Mouse (Mus musculus) ZHBTc4 (cell line): Measurements from ENCODE around the gene Dnajc11.
A peak's percentile ranks its signal among the peaks of the same experiment; 100 is the strongest.

Experiments
- DNase-seq: peaks from one replicate; pipeline ENCODE4 v3.0.0-alpha.2; 2011; ENCODE audit warnings: low read depth, low spot score

Dnajc11 gene

DNA sequence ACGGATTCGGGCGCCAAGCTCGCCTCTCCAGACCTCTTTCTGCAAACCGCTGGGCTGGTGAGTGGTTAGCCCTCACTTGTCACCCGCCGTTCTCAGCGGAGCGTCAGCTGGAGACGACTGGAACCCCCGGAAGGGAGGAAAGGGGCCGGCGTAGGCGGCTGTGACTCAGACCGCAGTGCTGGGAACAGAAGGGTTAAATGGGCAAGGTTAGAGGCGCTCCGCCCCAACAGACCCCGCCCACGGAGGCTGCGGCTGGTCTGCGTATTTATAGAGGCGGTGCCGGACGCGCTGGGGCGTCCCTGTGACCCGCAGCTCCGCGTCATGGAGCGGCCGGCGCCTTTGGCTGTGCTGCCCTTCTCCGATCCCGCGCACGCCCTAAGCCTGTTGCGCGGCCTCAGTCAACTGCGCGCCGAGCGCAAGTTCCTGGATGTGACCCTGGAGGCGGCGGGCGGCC is 75.2 kb downstream of the Dnajc11 start, which contains the start of gene Klhl21:
Gene Klhl21, plus strand, starts transcription at position 182 of the 454 bp plus-strand sequence.
- peak; percentile 97 for DNase-seq

DNA sequence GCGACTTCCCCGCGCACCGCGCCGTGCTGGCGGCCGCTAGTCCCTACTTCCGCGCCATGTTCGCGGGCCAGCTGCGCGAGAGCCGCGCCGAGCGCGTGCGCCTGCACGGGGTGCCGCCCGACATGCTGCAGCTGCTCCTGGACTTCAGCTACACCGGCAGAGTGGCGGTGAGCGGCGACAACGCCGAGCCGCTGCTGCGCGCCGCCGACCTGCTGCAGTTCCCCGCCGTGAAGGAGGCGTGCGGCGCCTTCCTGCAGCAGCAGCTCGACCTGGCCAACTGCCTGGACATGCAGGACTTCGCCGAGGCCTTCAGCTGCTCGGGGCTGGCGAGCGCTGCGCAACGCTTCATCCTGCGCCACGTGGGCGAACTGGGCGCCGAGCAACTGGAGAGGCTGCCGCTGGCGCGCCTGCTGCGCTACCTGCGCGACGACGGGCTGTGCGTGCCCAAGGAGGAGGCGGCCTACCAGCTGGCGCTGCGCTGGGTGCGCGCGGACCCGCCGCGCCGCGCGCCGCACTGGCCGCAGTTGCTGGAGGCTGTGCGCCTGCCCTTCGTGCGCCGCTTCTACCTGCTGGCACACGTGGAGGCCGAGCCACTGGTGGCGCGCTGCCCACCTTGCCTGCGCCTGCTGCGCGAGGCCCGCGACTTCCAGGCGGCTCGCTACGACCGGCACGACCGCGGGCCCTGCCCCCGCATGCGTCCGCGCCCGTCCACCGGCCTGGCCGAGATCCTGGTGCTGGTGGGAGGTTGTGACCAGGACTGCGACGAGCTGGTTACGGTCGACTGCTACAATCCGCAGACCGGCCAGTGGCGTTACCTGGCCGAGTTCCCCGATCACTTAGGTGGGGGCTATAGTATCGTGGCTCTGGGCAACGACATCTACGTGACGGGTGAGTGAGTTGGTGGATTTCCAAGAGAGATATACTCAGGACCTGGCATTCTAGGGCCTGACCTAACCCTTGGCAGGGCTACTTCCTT is 75.9 kb downstream of the Dnajc11 start:
- DNase-seq, result peak; percentile 84

DNA sequence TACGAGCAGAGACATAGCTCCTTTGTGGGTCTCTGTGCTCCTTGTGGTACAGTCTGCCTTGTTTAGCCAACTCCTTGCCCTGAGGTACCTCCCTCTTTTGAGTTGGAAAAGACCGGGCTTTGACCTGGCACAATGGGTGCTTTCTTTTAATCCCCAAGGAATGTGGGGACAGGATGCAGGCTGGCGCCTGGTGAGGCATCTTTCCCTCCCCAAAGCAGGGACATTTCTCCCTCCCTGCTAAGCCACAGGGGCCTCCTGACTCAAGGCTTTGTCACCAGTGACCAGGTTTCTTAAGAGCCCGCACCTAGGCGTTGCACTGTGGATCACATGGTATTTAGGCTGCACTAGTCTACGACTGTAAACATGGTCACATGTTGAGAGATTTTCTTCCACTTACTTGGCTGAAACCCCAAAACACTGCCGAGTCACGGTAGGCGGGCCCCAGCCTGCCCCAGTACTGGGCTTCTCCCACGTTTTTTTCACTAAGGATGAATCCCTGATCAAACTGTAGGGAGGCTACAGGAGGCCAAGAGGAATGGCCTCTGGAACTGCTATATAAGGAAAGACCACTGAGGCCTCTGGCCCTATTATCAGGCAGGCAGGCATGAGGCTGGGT is 76.7 kb downstream of the Dnajc11 start:
- peak; percentile 52 for DNase-seq

DNA sequence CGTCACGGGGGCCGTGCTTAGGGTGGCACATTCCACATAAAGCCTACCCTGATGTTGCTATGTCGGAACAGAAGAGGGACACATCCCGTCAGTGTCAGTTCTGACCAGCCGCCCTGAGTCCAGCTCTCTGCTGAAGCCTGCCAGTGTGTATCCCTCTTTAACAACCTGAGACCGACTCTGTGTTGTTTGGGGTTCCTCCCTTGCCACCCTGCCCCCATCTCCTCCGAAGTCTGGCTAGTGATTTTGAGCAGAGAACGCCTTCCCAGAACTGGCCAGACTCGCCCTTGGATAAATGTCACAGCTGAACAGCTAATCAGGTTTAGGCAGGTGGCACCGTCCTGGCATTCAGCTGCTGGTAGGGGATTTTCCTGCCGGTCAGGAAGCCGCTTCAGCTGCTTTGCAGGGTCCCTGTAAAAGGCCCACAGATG is 77.2 kb downstream of the Dnajc11 start:
- DNase-seq, result no peak

DNA sequence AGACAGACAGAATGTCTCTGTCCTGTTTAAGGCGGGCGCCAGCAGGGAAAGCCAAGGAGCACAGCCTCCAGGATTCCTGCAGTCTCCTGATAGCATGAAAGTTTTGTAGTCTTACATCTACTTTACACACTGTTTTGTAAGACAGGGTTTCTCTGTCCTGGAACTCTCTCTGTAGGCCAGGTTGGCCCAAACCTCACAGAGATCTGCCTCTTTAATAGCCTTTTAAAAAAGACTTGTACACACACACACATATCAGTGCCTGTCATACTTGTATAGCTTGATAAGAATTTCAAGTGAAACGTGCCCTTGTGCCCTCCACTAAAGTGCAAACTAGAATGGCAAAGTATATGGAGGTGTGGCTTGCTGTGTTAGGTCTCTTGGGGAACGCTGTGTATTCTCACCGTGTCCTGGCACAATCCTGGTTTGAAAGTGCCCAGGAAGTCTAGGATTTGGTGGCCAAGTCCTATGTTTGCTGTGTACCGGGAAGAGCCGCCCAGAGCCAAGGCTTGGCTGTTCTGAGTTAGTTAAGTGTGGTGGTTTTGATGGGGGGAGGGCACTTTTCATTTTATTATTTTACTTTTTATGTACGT is 77.8 kb downstream of the Dnajc11 start:
- DNase-seq, result no peak

DNA sequence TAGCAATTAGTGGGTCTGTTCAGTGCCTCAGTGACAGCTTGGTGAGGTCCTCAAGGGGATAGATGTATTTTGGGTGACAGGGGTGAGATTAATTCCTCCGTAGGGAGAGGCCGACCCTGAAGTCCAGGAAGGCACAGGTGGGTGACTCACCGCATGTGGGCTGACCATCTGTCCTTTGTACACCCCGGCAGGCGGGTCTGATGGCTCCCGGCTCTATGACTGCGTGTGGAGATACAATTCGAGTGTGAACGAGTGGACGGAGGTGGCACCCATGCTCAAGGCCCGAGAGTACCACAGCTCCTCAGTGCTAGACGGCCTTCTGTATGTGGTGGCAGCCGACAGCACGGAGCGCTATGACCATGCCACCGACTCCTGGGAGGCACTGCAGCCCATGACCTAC is 78.6 kb downstream of the Dnajc11 start:
- DNase-seq, result no peak

DNA sequence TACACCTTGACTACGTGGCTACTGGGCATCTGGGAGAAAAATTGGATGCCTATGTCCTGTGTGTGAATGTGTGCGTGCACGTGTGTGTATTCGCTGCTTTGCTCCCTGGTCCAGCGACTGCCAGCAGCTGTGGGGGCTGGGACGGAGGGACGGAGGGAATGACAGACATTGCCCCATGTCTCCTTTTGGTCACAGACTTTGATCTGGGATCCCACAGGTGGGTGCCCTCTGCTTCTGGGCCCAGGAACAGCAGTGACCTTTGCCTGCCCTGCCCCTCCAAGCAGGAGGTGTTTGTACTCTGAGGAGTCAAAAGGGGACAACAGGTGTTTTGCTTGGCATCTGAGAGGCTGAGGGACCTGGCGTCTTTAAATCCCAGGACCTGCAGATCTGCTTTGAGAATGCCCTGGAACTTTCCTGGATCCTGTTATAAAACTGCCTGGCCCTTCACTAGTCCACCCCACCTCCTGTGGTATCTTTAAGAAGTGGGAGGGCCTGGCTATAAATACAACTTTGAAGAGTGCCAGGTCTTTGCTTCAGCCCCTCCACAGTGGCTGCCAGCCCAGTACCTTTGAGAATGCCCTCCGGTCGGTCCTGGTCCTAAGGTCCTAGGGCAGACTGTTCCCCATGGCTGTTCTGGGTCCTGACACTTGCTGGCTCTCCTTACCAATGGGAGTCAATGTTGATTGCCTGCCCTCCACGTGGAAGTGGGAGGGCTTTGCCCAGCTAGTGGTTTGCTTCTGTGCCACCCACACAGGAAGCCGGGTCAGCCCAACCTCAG is 79.7 kb downstream of the Dnajc11 start:
- DNase-seq, result no peak

DNA sequence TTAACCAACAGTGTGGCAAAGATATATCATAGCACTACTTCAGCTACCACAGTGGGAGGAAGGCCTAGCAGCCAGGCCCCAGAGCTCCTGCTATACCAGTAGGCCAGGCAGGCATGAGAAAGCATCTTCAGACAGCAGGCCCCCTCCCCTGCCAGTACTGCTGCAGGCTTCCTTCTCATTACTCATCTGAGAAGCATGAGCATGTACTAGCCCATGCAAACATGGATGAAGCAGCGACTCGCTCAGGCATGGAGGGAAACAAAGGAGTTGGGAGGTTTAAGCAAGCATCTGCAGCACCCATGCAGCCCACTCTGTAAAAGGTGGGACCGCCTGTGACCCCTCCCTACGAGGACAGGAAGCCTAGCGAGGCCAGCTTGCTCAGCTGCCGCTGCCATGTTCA is 85.6 kb downstream of the Dnajc11 start:
- no peak for DNase-seq

DNA sequence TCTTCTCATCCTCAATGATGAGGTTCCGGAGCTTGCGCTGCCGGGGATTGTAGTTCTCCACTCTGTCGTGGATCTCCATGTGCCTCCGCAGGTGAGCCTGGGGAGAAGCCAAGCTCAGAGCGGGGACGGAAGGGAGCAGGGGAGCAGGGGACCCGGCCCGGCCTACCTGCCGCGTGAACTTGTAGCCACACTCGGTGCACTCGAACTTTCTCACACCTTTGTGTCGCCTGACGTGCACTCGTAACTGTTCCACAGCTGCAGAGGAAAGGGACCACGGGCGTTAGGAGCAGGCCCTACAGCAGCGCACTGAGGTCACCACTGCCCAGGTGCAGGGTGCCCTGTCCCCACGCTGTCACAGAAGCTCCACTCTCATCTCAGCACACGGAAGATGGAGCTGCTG is 86.5 kb downstream of the Dnajc11 start:
- no peak for DNase-seq

DNA sequence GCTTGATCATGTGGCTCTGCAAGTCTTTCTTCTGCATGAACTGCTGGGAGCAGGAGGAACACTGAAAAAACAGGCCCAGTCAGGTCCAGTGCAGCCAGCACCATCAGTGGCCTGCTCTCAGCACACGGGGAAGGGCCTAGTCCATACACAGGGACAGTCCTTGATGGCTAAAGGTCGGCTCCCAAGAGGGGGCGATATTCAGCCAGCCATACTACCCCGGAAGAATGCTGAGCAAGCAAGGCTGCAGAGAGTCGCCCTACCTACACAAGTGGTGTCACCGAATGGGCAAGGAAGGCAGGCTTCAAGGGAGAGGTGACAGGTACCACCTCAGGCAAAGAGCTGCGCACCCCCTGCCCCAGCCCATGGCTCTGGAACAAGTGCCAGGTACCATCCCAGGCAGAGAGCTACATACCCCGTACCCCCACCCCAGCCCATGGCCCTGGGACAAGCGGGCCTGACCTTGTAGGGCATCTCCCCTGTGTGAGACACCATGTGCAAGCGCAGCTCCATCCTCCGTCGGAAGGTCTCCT is 88.1 kb downstream of the Dnajc11 start:
- DNase-seq, result no peak

DNA sequence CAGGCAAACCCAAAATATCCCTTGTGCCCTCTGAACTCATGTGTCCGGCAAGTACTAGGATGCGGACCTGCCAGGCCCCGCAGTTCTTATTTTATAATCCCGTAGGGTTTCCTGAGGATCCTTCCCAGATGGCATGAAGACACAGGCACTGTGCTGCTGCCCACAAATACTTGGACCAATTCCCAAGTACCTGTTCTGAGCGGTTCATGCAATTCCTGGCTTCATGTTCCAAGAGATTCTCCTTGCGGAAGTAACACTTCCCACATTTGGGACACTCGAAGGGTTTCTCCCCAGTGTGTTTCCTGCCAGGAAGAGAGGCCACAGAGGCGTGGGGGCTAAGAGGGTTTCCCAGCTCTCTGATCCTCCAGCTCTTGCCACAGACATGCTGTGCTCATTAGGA is 89.0 kb downstream of the Dnajc11 start:
- no peak for DNase-seq

DNA sequence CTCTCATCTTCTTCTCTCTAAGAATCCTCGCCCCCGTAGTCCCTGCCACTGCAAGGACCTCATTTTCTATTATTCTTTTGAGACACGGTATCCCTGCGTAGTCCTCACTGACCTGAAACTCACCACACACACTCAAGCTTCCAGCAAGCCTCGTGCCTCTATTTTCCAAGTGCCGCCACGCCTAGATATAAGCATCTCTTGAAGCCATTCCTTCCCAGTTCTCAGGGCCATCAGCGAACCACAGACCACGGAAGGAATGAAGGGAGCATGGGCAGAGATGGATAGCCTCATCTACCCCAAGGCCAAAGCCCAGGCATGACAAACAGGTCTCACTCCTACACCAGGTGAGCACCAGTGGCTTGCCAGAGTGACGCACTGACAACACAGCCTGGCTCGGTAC is 91.0 kb downstream of the Dnajc11 start:
- no peak for DNase-seq

DNA sequence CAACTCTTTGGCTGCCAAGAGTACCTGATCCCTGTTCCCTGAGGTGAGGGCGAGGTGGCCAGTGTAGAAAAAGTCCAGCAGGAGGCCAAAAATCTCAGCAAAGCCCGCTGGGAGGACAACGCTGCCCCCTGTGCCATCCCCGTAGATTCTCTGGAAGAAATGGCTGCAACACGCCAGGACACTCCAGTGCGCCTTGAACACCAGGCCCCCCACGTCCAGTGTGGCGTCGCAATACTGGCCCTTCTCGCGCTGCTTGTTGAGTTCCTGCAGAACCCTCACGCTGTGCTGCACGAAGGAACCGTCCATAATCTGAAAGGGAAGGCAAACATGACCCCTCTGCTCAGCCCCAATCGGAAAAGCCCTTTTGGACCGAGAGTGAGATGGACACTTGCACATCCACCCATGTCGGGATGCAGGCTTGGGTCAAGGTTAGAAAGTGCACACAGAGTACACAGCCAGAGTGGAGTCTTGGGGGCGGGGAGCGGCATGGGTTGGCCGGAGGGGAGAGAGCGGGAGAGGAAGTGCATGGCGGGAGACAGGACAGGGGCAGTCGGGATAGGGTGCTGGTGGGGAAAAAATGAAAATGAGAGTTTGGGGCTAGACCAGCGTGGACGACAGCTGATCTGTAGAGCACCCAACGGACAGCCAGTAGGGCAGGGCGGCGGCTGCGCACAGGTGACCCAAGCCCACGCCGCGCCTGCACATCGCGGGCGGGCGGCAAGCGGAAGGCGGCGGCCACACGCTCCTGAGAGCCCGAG is 93.4 kb downstream of the Dnajc11 start:
- peak; percentile 75 for DNase-seq

DNA sequence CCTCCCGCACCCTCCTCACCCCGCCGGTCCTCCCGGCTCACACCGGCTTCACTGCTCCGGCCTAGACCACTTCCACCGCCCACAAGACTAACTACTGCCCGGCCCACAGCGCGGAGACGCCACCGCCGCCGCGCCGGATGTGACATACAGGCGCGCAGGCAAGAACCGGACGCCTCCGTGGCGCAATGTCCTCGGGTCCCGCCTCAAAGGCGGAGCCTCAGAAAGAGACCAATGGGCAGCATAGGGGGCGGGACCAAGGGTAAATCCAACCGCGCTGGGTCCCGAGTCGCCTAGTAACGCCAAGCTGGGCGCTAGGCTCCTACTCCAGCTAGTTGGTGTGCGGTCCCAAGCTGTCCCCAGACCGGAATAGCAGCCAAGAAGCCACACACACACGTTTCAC is 94.0 kb downstream of the Dnajc11 start, which contains the start of gene Zbtb48:
Gene Zbtb48, minus strand, starts transcription at position 148 of the 400 bp plus-strand sequence.
- DNase-seq, result peak; percentile 98

DNA sequence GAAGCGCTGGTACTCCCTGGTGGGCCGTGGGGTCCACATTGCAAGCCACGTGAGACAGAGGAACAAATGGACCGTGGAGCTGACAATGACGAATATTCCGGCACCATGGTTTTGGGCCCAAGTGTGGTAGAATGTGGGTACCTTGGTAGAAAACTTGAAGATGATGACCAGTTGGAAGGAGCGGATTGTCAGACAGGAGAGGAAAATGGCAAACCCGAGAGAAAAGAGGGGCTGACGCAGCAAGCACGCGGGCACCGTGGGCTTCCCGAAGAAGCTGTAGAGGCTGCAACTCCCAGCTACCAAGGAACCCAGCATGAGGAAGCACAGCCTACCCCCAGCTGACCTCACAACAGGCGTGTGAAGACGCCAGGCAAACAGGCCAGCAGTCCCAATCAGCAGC is 95.0 kb downstream of the Dnajc11 start:
- no peak for DNase-seq

DNA sequence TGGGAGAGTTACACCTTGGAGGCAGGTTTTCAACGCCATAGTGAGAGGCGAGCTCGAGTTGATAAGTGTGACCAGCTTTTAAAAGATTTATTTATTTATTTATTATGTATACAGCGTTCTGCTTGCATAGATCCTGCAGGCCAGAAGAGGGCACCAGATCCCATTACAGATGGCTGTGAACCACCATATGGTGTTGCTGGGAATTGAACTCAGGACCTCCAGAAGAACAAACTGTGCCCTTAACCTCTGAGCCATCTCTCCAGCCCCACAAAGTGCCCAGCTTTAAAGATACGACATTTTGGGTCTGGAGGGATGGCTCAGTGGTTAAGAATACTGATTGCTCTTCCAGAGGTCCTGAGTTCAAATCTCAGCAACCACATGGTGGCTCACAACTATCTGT is 95.6 kb downstream of the Dnajc11 start:
- DNase-seq, result no peak

DNA sequence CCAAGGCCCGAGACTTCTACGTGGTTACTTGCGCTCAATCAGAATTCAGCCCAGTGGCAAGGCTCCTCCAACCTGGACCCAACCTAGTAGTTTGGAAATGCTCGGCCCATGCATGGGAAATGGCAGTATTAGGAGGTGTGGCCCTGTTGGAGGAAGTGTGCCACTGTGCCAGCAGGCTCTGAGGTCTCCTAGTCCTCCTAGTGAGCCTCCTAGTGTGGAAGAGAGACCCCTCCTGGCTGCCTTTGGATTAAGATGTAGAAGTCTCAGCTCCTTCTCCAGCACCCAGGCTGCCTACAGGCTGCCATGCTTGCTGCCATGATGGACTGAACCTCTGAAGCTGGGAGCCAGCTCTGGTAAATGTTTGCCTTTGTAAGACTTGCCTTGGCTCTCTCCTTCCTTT is 96.5 kb downstream of the Dnajc11 start:
- no peak for DNase-seq
